Mouse (Mus musculus): ENCODE measurements around the gene Olfr726.
A peak's percentile ranks its signal among the peaks of the same experiment; 100 is the strongest.

Olfr726 gene

GRCm38 (mm10) chr14:50090853-50091252 is at the start of gene Olfr726:
Gene Olfr726 (minus strand): TSS chr14:50090953.
- DNase-seq (ENCODE audit: low spot score), result no peak

DNA sequence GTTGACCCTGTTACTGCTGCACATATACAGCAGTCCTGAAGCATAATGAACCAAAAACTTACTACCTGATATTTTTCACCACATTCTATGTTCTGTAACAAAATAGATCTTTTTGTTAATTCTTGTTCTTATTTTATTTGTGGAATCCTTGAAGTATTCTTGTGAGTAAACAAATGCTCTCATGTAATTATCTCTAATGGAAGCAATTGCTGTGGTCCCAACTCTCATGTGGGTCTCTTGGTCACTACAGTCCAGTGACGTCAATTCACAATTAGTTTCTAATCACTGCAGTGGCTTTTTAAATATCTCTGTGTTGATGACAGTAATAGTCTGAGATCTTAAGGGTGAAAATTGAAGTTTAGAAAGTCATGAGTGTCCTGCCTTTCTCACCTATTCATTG is 32.1 kb upstream of the Olfr726 start, which contains the start of gene Olfr727:
Gene Olfr727, plus strand, starts transcription at position 301 of the 400 bp plus-strand sequence.
- no peak for DNase-seq (ENCODE audit: low spot score)

- no peak for DNase-seq (ENCODE audit: low spot score)
These were observed 28.0 kb downstream of the Olfr726 start for GRCm38 (mm10) chr14:50062733-50063104.

DNA sequence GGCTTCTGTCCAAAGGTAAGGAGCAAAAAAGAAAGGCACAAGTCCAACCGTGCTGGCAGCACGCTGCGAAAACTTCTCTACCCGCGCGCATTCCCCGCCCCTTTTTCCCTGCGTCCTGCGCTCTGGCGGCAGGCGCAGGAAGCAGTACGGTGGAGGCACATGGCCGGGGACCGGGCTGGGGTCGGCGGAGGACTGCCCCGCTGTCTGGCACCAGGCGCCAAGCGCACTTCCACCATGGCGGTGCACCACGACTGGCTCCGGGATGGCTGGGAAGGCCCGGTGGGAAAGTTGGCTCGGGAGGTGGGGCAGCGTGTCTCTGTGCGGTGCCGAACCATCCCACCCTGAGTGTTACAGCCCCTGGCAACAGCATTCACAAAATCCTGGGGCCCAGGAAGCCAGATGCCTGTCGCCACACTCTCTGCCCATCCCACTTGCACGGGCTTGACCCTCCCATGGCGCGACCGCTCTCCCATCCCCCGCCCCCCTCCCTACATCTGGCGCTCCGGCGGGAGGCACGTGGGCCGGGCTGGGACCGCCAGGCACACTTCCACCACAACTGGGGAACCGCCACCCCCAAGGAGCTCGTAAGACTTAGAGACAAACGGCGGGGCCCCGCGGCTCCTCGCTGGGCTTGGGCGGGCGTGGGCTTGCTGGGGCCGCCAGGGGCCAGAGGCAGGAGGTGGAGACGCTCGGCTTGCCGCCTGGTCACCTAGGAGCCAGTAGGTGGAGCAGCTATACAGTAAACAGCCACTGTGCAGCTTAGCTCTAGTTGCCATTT is 28.6 kb downstream of the Olfr726 start:
- peak; percentile 29 for DNase-seq (ENCODE audit: low spot score)

DNA sequence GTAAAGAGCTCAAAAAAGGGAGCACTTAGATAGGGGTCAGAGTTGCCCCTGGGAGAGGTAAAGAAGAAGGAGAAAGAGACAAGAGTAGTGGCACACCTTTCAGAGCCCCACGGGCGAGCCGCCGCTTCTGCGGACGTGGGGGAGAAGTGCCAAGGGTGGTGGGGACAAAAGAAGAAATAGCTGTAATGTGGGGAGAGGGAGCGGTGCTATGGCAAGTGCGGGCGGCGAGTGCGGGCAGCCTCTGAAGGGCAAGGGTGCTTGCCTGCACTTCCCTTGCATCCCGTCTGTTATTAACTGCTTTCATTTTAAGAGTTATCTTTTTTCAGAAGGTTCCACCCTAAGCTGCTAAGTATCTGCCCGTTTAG is 29.2 kb downstream of the Olfr726 start:
- DNase-seq (ENCODE audit: low spot score), result peak; percentile 4

DNA sequence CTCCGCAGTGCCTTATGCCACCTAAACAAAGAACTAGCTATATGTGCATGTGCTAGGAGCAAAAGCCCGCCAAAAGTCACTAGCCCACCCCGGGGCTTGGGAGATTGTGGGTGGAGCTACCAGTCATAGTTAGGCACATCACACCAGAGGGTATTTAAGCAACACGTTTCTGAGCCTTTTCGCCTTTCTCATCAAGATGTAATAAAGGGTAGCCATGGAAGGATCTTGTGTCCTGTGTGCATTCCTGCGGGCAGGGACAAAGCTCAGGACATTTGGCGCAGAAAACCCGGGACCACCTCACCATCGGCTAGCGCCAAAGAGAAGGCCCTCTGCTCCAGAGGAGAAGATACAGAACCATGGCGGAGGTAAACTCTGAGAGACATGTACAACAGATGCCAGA is 29.6 kb downstream of the Olfr726 start:
- DNase-seq (ENCODE audit: low spot score), result no peak

DNA sequence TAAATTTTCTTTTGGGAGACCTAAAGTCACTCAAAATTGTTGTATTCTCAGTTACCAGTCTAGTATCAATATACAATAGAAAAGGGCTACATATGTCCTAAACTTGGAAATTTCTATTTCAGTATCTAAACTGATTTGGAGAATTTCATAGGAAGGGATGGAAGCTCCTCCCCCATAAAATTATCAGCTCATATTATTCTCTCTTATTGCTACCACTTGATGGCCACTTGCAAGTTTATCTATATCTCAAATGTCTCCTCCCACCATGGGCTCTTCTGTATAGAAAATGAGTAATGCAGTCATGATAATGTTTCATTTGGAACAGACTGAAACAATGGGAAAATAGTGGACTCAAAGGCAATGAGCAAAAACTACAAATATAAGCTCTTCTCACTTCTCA is 50.5 kb downstream of the Olfr726 start, which contains the start of gene Olfr725:
Gene Olfr725, minus strand, starts transcription at position 101 of the 400 bp plus-strand sequence.
- DNase-seq (ENCODE audit: low spot score), result no peak
